Comparison of ENCODE assay signal across 16 mouse cellular contexts in genomic region chr15:30373654-30374215, GRCm38 (mm10).
DNase-seq lines count a peak whose midpoint lies in the region; ATAC-seq and TF ChIP-seq lines count a peak whose summit lies in the region.
"Had no signal": no experiment of that assay in that cellular context is flagged by ENCODE, and none has a peak within 500 bp of the region (broad histone marks: within the 10 kb centered on the region; RNA-seq: fewer than 3 reads in every experiment).

No protein-coding gene starts in this region.

- WGBS in midbrain, embryonic 11.5 days: 83% methylated on average over 6 of the region's 6 CpGs
- 69% methylated on average over 6 of the region's 6 CpGs for WGBS in midbrain, postnatal 0 days
- 40% methylated on average over 6 of the region's 6 CpGs for WGBS in forebrain, embryonic 15.5 days

- H3K9me3 ChIP-seq in midbrain, embryonic 11.5 days (ENCODE audit: control insufficient read depth, low read length): no peaks in the 10 kb centered on the region
- H3K9me3 ChIP-seq in midbrain, postnatal 0 days (ENCODE audit: low read length): no peaks in the 10 kb centered on the region
- H3K9me3 ChIP-seq in forebrain, embryonic 15.5 days: no peaks in the 10 kb centered on the region
- H3K9me3 ChIP-seq: hindbrain, embryonic 15.5 days; limb, embryonic 12.5 days; liver, embryonic 13.5 days; stomach, embryonic 15.5 days had no signal

- no peaks in the 10 kb centered on the region for H3K36me3 ChIP-seq in midbrain, embryonic 11.5 days (ENCODE audit: control insufficient read depth, insufficient read depth, low read length)
- no peaks in the 10 kb centered on the region for H3K36me3 ChIP-seq in midbrain, postnatal 0 days (ENCODE audit: insufficient read depth, low read length)
- no peaks in the 10 kb centered on the region for H3K36me3 ChIP-seq in forebrain, embryonic 15.5 days
- H3K36me3 ChIP-seq: hindbrain, embryonic 15.5 days; limb, embryonic 12.5 days; liver, embryonic 13.5 days; stomach, embryonic 15.5 days had no signal

- H3K9ac ChIP-seq in midbrain, embryonic 11.5 days (ENCODE audit: low read length): no peak overlapping the region
- no peak overlapping the region for H3K9ac ChIP-seq in midbrain, postnatal 0 days (replicated peaks; ENCODE audit: low read length, poor library complexity, severe bottlenecking)
- no peak overlapping the region for H3K9ac ChIP-seq in forebrain, embryonic 15.5 days (replicated peaks)
- H3K9ac ChIP-seq: hindbrain, embryonic 15.5 days; limb, embryonic 12.5 days; liver, embryonic 13.5 days; stomach, embryonic 15.5 days had no signal

- H3K27me3 ChIP-seq in midbrain, embryonic 11.5 days (ENCODE audit: control insufficient read depth, insufficient read depth, low read length): no peaks in the 10 kb centered on the region
- H3K27me3 ChIP-seq in midbrain, postnatal 0 days (ENCODE audit: insufficient read depth, low read length): no peaks in the 10 kb centered on the region
- H3K27me3 ChIP-seq in forebrain, embryonic 15.5 days: no peaks in the 10 kb centered on the region
- H3K27me3 ChIP-seq: hindbrain, embryonic 15.5 days; limb, embryonic 12.5 days; liver, embryonic 13.5 days; stomach, embryonic 15.5 days had no signal

- H3K4me1 ChIP-seq in midbrain, embryonic 11.5 days (ENCODE audit: control insufficient read depth, insufficient read depth, low read length): peaks cover 4% of the 10 kb centered on the region; the same call in 1 of the 2 replicates
- 0 out of 2 replicates have a peak, but pooled peaks cover 3% of the 10 kb centered on the region for H3K4me1 ChIP-seq in midbrain, postnatal 0 days (ENCODE audit: insufficient read depth, low read length)
- H3K4me1 ChIP-seq in forebrain, embryonic 15.5 days: peaks cover 20% of the 10 kb centered on the region
- H3K4me1 ChIP-seq: limb, embryonic 12.5 days; liver, embryonic 13.5 days; stomach, embryonic 15.5 days had no signal

- DNase-seq in frontal cortex, postnatal 10 days (ENCODE audit: low spot score in 2 of 2): no peak
- peak; percentile 81 for DNase-seq in midbrain, embryonic 11.5 days (ENCODE audit: low spot score, missing footprints)
- no peak for DNase-seq in midbrain, postnatal 0 days (ENCODE audit: low spot score)
- no peak for DNase-seq in ovary, postnatal 10 days (ENCODE audit: low spot score)
- DNase-seq in MN1 (ENCODE audit: low spot score): no peak
- DNase-seq: gastrocnemius, postnatal 25 days; heart, postnatal 14 days; liver, embryonic 13.5 days had no signal

- H3K4me3 ChIP-seq in midbrain, embryonic 11.5 days (ENCODE audit: low read depth, low read length): no peak overlapping the region
- no peak overlapping the region for H3K4me3 ChIP-seq in midbrain, postnatal 0 days (ENCODE audit: low read depth, low read length)
- no peak overlapping the region for H3K4me3 ChIP-seq in forebrain, embryonic 15.5 days
- H3K4me3 ChIP-seq: hindbrain, embryonic 15.5 days; limb, embryonic 12.5 days; liver, embryonic 13.5 days; stomach, embryonic 15.5 days had no signal

- H3K4me2 ChIP-seq in midbrain, embryonic 11.5 days: no peak overlapping the region
- H3K4me2 ChIP-seq in midbrain, postnatal 0 days (ENCODE audit: low read depth, low read length, poor library complexity, severe bottlenecking): no peak overlapping the region
- H3K4me2 ChIP-seq in forebrain, embryonic 15.5 days (replicated peaks): no peak overlapping the region
- H3K4me2 ChIP-seq: hindbrain, embryonic 15.5 days; limb, embryonic 12.5 days; liver, embryonic 13.5 days; stomach, embryonic 15.5 days had no signal

- ATAC-seq in frontal cortex, adult (ENCODE audit: low TSS enrichment): peak; percentile 62
- ATAC-seq in midbrain, embryonic 11.5 days (ENCODE audit: low FRiP score): no peak
- no peak for ATAC-seq in midbrain, postnatal 0 days (ENCODE audit: low FRiP score)
- peak; percentile 39; the same call in 1 of the 2 replicates for ATAC-seq in forebrain, embryonic 15.5 days (replicated peaks)
- ATAC-seq: intestine, postnatal 0 days; midbrain, embryonic 16.5 days had no signal

- TF ChIP-seq CTCF in midbrain, postnatal 0 days (IDR thresholded peaks at IDR 0.05): no peak

- no peak overlapping the region for H3K27ac ChIP-seq in midbrain, embryonic 11.5 days (ENCODE audit: low read depth, low read length)
- no peak overlapping the region for H3K27ac ChIP-seq in midbrain, postnatal 0 days (ENCODE audit: low read depth, low read length)
- H3K27ac ChIP-seq in forebrain, embryonic 15.5 days (replicated peaks): 0 out of 2 replicates have a peak overlapping the region, but pooled peaks have one; percentile 9
- H3K27ac ChIP-seq: hindbrain, embryonic 15.5 days; kidney, postnatal 0 days; limb, embryonic 12.5 days; liver, embryonic 13.5 days; stomach, embryonic 15.5 days had no signal

Comparison
In these comparisons a context has a peak if more than half of its experiments do, and no peak if none do; other contexts are left out.
1. ATAC-seq: peak in frontal cortex, adult (single experiment) and forebrain, embryonic 15.5 days (single experiment); none in midbrain, embryonic 11.5 days (single experiment) and midbrain, postnatal 0 days (single experiment).